Mouse (Mus musculus) cerebellum, adult 2 months (tissue): ENCODE results near the gene Prss35. TPM values are rescaled to one million over a fixed set of nuclear protein-coding genes. Genes with fewer than 3 reads are reported as not detected.

Experiments
- DNase-seq, 2 experiments: peaks; one replicate each; pipeline ENCODE4 v3.0.0; 2021
- H3K27ac ChIP-seq: fragments of 200-500 bp; 2 replicates; pipeline ENCODE4 v1.5.1; 2012; ENCODE audit warnings: low read length, control low read depth, inconsistent platforms; ENCODE audit not compliant: insufficient read depth
- H3K27me3 ChIP-seq: fragments of 200-500 bp; 2 replicates; pipeline ENCODE4 v1.6.1; 2012; ENCODE audit warnings: inconsistent platforms, mild to moderate bottlenecking, low read length, moderate library complexity; ENCODE audit not compliant: control insufficient read depth, insufficient read depth
- H3K4me1 ChIP-seq: fragments of 200-500 bp; 2 replicates; pipeline ENCODE4 v1.6.1; 2011; ENCODE audit warnings: low read length; ENCODE audit not compliant: control insufficient read depth, insufficient read depth
- H3K4me3 ChIP-seq: fragments of 200-500 bp; replicated peaks from 2 replicates; pipeline ENCODE3; 2011; ENCODE audit warnings: mild to moderate bottlenecking, low read depth, low read length, control low read depth; ENCODE audit not compliant: insufficient read depth
- CTCF ChIP-seq: fragments of 200-500 bp; IDR thresholded peaks from 2 replicates; pipeline ENCODE4 v1.5.1; 2011; ENCODE audit warnings: low read depth, mild to moderate bottlenecking, control low read depth, low read length, moderate library complexity, borderline replicate concordance; ENCODE audit not compliant: insufficient read depth
- POLR2A ChIP-seq: fragments of 200-500 bp; IDR thresholded peaks from 2 replicates; pipeline ENCODE4 v1.6.1; 2011; ENCODE audit warnings: low read length, control low read depth, borderline replicate concordance; ENCODE audit not compliant: insufficient read depth
- WGBS: fragments of 180-500 bp; shearing (Covaris S2); methylation state at CpG from one replicate; pipeline ENCODE4 v1.1.7; 2018; 5-methylcytosine and 5-hydroxymethylcytosine counted together
- polyA plus RNA-seq: library from polyadenylated mRNA; depleted of rRNA; stranded (reverse); fragments of >200 nt; gene quantifications from 2 replicates; pipeline ENCODE4 v1.2.3, GENCODE M21; 2012; rRNA removed

The Prss35 gene
- polyA plus RNA-seq, 1 experiment = 3.1 TPM

DNA sequence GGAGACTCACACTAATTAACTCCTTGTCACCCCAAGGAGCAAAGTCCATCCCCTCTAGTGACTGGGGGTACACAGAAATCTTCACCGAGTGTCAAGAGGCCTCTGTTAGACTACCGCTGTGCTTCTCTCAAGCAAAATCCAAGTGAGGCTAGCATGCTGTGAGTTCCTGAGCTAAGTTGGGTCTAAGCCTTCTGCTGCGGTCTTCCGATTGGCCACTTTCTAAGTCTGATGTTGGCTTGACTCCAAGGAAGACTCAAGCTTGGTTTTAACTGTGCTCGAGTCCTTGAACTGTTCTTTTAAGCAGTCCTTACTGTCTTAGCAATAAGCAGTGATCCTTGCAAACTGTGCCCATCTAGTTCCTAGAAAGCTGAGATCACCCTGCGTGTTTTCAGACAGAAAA is 45.7 kb downstream of the Prss35 start:
- TF ChIP-seq POLR2A = no peak
- TF ChIP-seq CTCF = no peak
- peak in 1 of 2 experiments; percentile 35 for DNase-seq
- H3K27me3 ChIP-seq = no peaks in the 10 kb centered on the region
- H3K4me3 ChIP-seq = no peak overlapping the region
- WGBS = 23% methylated on average over 6 of the region's 6 CpGs
- no peak overlapping the region for H3K27ac ChIP-seq
- H3K4me1 ChIP-seq = peaks cover 6% of the 10 kb centered on the region

DNA sequence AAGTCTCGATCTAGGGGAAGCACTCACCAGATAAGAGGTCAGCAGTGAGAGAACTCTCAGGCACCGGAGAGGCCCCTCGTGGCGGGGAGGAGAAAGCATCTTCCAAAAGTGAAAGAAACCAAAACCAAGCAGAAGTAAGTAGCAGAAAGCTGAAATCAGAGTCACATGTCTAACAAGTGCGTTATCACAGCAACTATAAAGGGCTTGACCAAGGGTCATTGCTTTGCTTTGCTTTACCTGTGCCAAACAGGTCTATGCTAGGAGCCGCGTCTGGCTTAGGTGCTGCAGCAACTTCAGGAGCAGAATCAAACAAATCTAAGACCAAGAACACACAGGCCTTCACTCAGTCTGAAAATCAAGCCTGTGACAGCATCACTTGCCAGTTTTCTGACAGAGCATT is 48.5 kb downstream of the Prss35 start:
- WGBS = 89% methylated on average over 7 of the region's 7 CpGs

DNA sequence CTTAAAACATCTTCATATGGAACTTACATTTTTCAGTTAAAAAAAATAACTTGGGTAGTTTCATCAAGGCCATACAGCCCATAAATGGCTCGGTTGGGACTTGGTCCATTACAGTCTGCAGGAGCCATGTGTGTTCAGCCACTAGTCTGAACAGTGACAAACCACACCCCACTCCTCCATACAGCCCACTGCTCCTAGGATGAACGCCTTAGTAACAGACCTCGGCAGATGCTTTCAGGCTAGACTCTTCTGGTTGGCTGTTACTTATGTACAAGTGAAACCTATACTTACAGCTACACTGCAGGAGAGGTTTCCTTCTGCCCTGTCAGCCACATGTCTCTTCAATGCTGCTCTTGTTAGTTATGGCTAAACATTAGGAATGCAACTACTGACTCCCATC is 51.8 kb downstream of the Prss35 start:
- DNase-seq = no peak
- H3K4me3 ChIP-seq = no peak overlapping the region
- H3K4me1 ChIP-seq = 0 out of 2 replicates have a peak, but pooled peaks cover 5% of the 10 kb centered on the region
- WGBS = 37% methylated on average over 3 of the region's 3 CpGs
- TF ChIP-seq CTCF (no peak), POLR2A (no peak)
- no peak overlapping the region for H3K27ac ChIP-seq
- H3K27me3 ChIP-seq = no peaks in the 10 kb centered on the region

More for the DNA sequence above, 48.5 kb downstream of the Prss35 start:
- TF ChIP-seq CTCF = no peak
- TF ChIP-seq POLR2A = no peak
- no peak for DNase-seq
- H3K4me3 ChIP-seq = no peak overlapping the region
- no peaks in the 10 kb centered on the region for H3K27me3 ChIP-seq
- peaks cover 6% of the 10 kb centered on the region for H3K4me1 ChIP-seq
- H3K27ac ChIP-seq = no peak overlapping the region

DNA sequence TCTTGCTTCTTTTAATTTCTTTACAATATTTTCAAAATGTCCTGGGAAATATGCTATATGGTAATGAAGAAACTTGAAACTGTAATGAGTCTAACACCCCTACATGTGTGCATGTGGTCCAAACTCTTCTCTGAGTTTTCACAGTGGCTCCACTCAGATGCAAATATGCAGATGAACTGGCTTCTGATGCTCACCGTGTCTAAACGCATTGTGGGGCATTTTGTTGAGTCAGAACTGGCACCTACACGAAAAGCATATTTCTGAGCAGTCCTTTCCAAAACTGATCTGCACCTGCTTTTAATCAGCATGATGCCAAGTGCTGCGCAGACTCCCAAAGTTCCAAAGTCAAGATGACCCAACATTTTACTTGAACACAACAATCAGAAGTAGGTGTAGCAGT is 54.1 kb downstream of the Prss35 start:
- no peak for DNase-seq
- no peak overlapping the region for H3K4me3 ChIP-seq
- no peak overlapping the region for H3K27ac ChIP-seq
- WGBS = 24% methylated on average over 4 of the region's 4 CpGs
- H3K27me3 ChIP-seq = no peaks in the 10 kb centered on the region
- 0 out of 2 replicates have a peak, but pooled peaks cover 5% of the 10 kb centered on the region for H3K4me1 ChIP-seq
- TF ChIP-seq POLR2A (no peak), CTCF (no peak)

DNA sequence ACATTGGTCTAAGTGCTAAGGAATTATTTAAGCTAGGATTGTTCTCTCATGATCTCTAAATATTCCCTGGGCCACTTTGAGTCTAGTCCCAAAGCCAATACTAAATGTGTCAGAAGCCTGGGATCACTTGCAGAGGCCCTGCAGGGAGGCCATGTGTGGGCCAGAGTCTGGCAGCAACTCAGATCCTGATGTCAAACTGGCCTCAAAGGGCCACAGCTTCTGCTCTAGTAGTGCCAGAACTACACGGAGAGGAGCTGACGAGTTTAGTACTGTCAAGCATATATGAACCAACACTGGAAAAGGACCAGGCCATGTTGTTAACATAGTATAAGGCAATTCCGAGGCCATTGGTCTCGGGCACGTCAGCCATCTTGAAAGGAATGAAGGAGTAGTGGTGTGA is 54.7 kb downstream of the Prss35 start:
- 45% methylated on average over 5 of the region's 5 CpGs for WGBS
- Histone ChIP-seq H3K4me1 (0 out of 2 replicates have a peak, but pooled peaks cover 5% of the 10 kb centered on the region), H3K27me3 (no peaks in the 10 kb centered on the region), H3K4me3 (no peak overlapping the region), H3K27ac (no peak overlapping the region)
- peak; percentile 64 to 77 for DNase-seq
- TF ChIP-seq POLR2A (no peak), CTCF (no peak)

DNA sequence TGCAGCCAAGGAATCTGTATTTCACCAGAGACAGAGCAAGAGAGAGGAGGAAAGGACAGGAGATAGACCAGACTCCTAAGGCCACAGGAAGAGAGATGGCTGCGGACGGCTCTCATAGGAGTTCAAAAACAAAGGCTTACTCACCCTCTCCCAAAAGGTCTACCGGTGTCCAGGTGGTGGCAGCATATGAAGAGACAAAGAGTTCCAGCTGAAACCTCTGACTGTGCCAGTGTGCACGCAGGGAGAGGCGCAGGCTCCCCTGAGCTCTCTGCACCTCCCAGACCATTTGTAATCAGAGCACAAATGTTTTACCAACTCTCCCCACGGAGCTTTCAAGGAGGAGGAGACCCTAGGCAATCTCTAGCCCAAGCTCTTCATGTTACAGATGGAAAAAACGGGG is 55.2 kb downstream of the Prss35 start:
- peak; percentile 45 to 54 for DNase-seq
- no peak overlapping the region for H3K27ac ChIP-seq
- 26% methylated on average over 7 of the region's 7 CpGs for WGBS
- 0 out of 2 replicates have a peak, but pooled peaks cover 5% of the 10 kb centered on the region for H3K4me1 ChIP-seq
- H3K4me3 ChIP-seq = no peak overlapping the region
- H3K27me3 ChIP-seq = no peaks in the 10 kb centered on the region
- no peak for TF ChIP-seq POLR2A
- TF ChIP-seq CTCF = no peak

DNA sequence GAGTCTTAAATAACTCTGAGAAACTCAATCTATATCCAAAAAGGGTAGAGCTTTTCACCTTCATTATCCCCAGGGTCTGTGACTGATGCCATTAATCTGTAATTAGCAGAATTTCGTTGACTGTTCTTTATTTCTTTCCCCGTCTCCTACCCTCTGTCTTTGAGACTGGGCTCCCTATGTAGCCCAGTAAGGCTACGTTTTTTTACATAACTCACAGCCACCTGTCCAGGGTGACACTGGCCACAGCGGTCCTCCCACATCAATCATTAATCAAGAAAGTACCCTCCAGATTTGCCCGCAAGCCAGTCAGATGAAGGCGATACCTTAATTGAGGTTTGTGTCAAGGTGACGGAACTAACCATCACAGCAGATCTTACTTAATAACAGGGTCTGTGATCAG is 55.6 kb downstream of the Prss35 start:
- 0 out of 2 replicates have a peak, but pooled peaks cover 5% of the 10 kb centered on the region for H3K4me1 ChIP-seq
- no peaks in the 10 kb centered on the region for H3K27me3 ChIP-seq
- TF ChIP-seq CTCF = no peak
- no peak for TF ChIP-seq POLR2A
- no peak overlapping the region for H3K4me3 ChIP-seq
- no peak for DNase-seq
- WGBS = 93% methylated on average over 7 of the region's 7 CpGs
- H3K27ac ChIP-seq = no peak overlapping the region

DNA sequence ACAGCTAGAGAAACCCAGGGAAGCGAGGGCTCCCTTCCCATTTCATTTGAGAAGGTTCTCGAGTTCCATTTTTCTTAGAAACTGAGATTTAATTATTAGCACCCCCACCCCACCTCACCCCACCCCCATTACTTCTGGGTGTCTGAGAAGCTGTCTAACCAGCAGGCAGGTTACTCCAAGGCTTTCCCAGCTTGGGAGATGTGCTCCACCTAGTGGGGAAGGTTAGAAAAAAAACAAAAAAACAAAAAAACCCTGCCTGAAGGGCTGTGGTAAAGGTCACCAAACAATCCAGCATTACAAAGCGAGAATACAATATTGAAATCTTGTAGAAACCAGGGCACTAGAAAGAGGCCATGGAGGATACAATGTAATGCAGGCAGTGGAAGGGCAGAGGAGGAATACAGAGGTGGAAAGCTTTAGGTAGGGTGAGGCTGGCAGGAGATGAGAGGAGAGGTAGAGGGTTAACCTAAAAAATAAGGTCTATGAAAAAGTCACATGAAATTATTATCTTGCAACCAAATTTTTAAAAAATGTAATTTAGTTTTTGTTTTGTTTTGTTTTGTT is 57.2 kb downstream of the Prss35 start:
- peak in 1 of 2 experiments; percentile 54 for DNase-seq
- no peak overlapping the region for H3K4me3 ChIP-seq
- no peaks in the 10 kb centered on the region for H3K27me3 ChIP-seq
- H3K27ac ChIP-seq = no peak overlapping the region
- TF ChIP-seq POLR2A = no peak
- TF ChIP-seq CTCF = peak; percentile 48; the same call in 1 of the 2 replicates
- H3K4me1 ChIP-seq = 0 out of 2 replicates have a peak, but pooled peaks cover 5% of the 10 kb centered on the region
- WGBS = 45% methylated on average over 3 of the region's 3 CpGs

Other genes with a start within 250 kb of the Prss35 start
- gene Pgm3, start 171.8 kb upstream of the Prss35 start, polyA plus RNA-seq = 12.2 and 12.9 TPM in 2 replicates
- gene Rwdd2a, start 171.7 kb upstream of the Prss35 start, polyA plus RNA-seq = 31.6 and 33.2 TPM in 2 replicates
- gene Me1, start 47.7 kb upstream of the Prss35 start, polyA plus RNA-seq = 55.7 and 56.3 TPM in 2 replicates
- gene Snap91, start 137.0 kb downstream of the Prss35 start, polyA plus RNA-seq = 234 and 267 TPM in 2 replicates